Mouse (Mus musculus) heart, embryonic 11.5 days (tissue): ENCODE measurements around the gene Timp4. TPM values are rescaled to one million over a fixed set of nuclear protein-coding genes. Genes with fewer than 3 reads are reported as not detected.

Experiments used
- ATAC-seq: fragments of 200-750 bp; cut with Nextera tagmentation; replicated peaks from 2 replicates; pipeline ENCODE4 v1.8.0; 2017; ENCODE audit warnings: moderate library complexity; ENCODE audit not compliant: insufficient number of reproducible peaks, low FRiP score, low TSS enrichment
- H3K27ac ChIP-seq: fragments of 300-500 bp; sonication (generic); 2 replicates; pipeline ENCODE4 v1.5.1; 2014; ENCODE audit warnings: mild to moderate bottlenecking, low read depth, low read length
- H3K27me3 ChIP-seq: fragments of 300-500 bp; sonication (generic); 2 replicates; pipeline ENCODE4 v1.6.1; 2014; ENCODE audit warnings: mild to moderate bottlenecking, low read length, mixed read lengths; ENCODE audit not compliant: control insufficient read depth, insufficient read depth
- H3K36me3 ChIP-seq: fragments of 300-500 bp; sonication (generic); 2 replicates; pipeline ENCODE4 v1.6.1; 2014; ENCODE audit warnings: mild to moderate bottlenecking, low read length, moderate library complexity, mixed read lengths; ENCODE audit not compliant: control insufficient read depth, insufficient read depth
- H3K4me1 ChIP-seq: fragments of 300-500 bp; sonication (generic); 2 replicates; pipeline ENCODE4 v1.6.1; 2014; ENCODE audit warnings: low read length; ENCODE audit not compliant: control insufficient read depth, insufficient read depth
- H3K4me2 ChIP-seq: fragments of 300-500 bp; sonication (generic); 2 replicates; pipeline ENCODE4 v1.6.1; 2014; ENCODE audit warnings: mild to moderate bottlenecking, moderate library complexity
- H3K4me3 ChIP-seq: fragments of 300-500 bp; sonication (generic); 2 replicates; pipeline ENCODE4 v1.5.1; 2014; ENCODE audit warnings: low read depth, low read length
- H3K9ac ChIP-seq: fragments of 300-500 bp; sonication (generic); 2 replicates; pipeline ENCODE4 v1.6.1; 2014; ENCODE audit warnings: mild to moderate bottlenecking, low read depth, low read length, moderate library complexity
- H3K9me3 ChIP-seq: fragments of 300-500 bp; sonication (generic); replicated peaks from 2 replicates; pipeline ENCODE4 v1.6.1; 2016; ENCODE audit warnings: low read length; ENCODE audit not compliant: control insufficient read depth
- WGBS: fragments of 180-500 bp; shearing (Covaris S2); extraction: QIAGEN DNeasy Blood & Tissue Kit; methylation state at CpG from one replicate; pipeline ENCODE4 v1.1.7; 2014; ENCODE audit not compliant: insufficient replicate concordance; 5-methylcytosine and 5-hydroxymethylcytosine counted together
- polyA plus RNA-seq: library from polyadenylated mRNA; unstranded; fragments of >200 nt; fragmentation: Nextera tagmentation; extraction: Ambion mirVana; gene quantifications from 2 replicates; pipeline ENCODE4 v1.2.1, GENCODE M21; 2014

Gene Timp4
- polyA plus RNA-seq, 1 experiment from 2014 or later: 0.39 TPM

DNA sequence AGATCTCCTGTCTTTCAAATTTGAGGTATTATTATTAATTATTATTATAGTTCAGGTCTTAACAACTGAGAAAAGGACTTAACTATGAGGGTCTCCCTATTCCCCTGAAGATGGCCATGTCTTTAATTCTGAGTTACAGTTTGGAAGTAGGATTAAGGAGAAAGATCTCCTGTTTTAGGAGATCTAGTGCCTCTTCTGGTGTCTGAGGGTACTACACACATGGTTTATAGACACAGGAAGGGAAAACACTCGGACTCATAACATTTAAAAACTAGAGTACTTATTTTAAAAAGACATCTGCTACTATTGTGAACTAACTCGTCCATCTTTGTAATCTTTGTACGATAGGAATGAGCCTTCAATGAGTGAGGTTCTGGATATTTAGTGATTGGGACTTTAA is 49.0 kb downstream of the Timp4 start:
- Histone ChIP-seq H3K27ac (no peak overlapping the region), H3K9me3 (no peaks in the 10 kb centered on the region), H3K4me3 (no peak overlapping the region), H3K4me1 (no peaks in the 10 kb centered on the region), H3K27me3 (no peaks in the 10 kb centered on the region), H3K9ac (no peak overlapping the region), H3K4me2 (no peak overlapping the region), H3K36me3 (no peaks in the 10 kb centered on the region)
- ATAC-seq: no peak
- WGBS: 66% methylated on average over 3 of the region's 3 CpGs

DNA sequence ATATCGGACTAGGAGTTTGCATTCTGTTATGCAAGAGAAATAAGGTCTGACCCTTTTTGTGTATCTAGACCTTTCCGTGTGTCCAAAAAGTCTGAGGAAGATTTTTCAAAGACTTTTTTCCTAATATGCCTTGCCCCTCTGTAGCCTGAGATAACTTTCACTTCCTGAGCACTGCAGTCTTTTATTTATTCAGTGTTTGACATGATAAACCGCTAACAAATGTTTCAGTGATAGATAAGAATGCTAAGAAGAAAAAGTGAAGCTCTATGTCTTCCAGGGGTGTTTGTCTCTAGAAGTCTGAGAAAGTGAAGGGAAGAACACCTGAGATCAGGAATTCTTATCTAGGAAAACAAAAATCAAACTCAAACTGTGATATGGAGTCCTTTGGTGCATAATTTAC is 51.3 kb downstream of the Timp4 start:
- Histone ChIP-seq H3K27me3 (no peaks in the 10 kb centered on the region), H3K4me3 (no peak overlapping the region), H3K9ac (no peak overlapping the region), H3K4me2 (no peak overlapping the region), H3K9me3 (no peaks in the 10 kb centered on the region), H3K4me1 (no peaks in the 10 kb centered on the region), H3K27ac (no peak overlapping the region), H3K36me3 (no peaks in the 10 kb centered on the region)
- 58% methylated on average over 3 of the region's 3 CpGs for WGBS
- no peak for ATAC-seq

Other genes with a start within 250 kb of the Timp4 start
- 40.9 and 45.0 TPM in 2 replicates for gene Tamm41, start 214.3 kb downstream of the Timp4 start, polyA plus RNA-seq
- gene Syn2, start 117.3 kb downstream of the Timp4 start, polyA plus RNA-seq: 0.99 and 1.1 TPM in 2 replicates
- not detected in 2 replicates for gene Gm17482, start 24.9 kb downstream of the Timp4 start, polyA plus RNA-seq
- gene Pparg, start 108.7 kb upstream of the Timp4 start, polyA plus RNA-seq: 0.69 and 1.3 TPM in 2 replicates